Mouse (Mus musculus) ES-Bruce4 (cell line): ENCODE measurements around the gene Myadm. TPM values are rescaled to one million over a fixed set of nuclear protein-coding genes. Genes with fewer than 3 reads are reported as not detected.

Experiments
- H3K27ac ChIP-seq: 2 replicates; pipeline ENCODE4 v1.5.1; 2012; ENCODE audit warnings: low read length, inconsistent platforms; ENCODE audit not compliant: insufficient read depth
- H3K27me3 ChIP-seq: 2 replicates; pipeline ENCODE4 v1.6.1; 2012; ENCODE audit warnings: mild to moderate bottlenecking, low read length, inconsistent platforms; ENCODE audit not compliant: control insufficient read depth, poor library complexity, insufficient read depth, severe bottlenecking
- H3K36me3 ChIP-seq: 2 replicates; pipeline ENCODE4 v1.6.1; 2012; ENCODE audit warnings: inconsistent platforms, mild to moderate bottlenecking, low read length, moderate library complexity; ENCODE audit not compliant: control insufficient read depth, poor library complexity, insufficient read depth, severe bottlenecking
- H3K4me1 ChIP-seq: one replicate; pipeline ENCODE4 v1.8.1; 2011; ENCODE audit warnings: low read length; ENCODE audit not compliant: control insufficient read depth, insufficient read depth
- H3K4me3 ChIP-seq: 2 replicates; pipeline ENCODE4 v1.5.1; 2011; ENCODE audit warnings: low read depth, mild to moderate bottlenecking, low read length
- H3K9ac ChIP-seq: 2 replicates; pipeline ENCODE4 v1.6.1; 2012; ENCODE audit warnings: low read depth, mild to moderate bottlenecking, inconsistent platforms; ENCODE audit not compliant: poor library complexity, severe bottlenecking
- H3K9me3 ChIP-seq: replicated peaks from 2 replicates; pipeline ENCODE4 v1.6.1; 2012; ENCODE audit warnings: mild to moderate bottlenecking, low read length, inconsistent platforms; ENCODE audit not compliant: control insufficient read depth, poor library complexity, insufficient read depth, severe bottlenecking
- CTCF ChIP-seq: IDR thresholded peaks from one replicate; pipeline ENCODE4 v1.8.1; 2011; ENCODE audit warnings: low read depth, low read length
- EP300 ChIP-seq: IDR thresholded peaks from 2 replicates; pipeline ENCODE4 v1.6.1; 2011; ENCODE audit warnings: low read depth, low read length; ENCODE audit not compliant: insufficient read depth
- POLR2A ChIP-seq: IDR thresholded peaks from one replicate; pipeline ENCODE4 v1.8.1; 2011; ENCODE audit warnings: low read length; ENCODE audit not compliant: insufficient read depth
- polyA plus RNA-seq: library from polyadenylated mRNA; stranded (reverse); fragments of >200 nt; gene quantifications from 2 replicates; pipeline ENCODE4 v1.2.4, GENCODE M21; 2011; ENCODE audit warnings: low read depth; ENCODE audit not compliant: missing spikeins, insufficient read depth, insufficient read length

Myadm gene
- polyA plus RNA-seq, 1 experiment: 214 TPM

GRCm38 (mm10) chr7:3306400-3306799 lies 17.5 kb downstream of the Myadm start:
- no peaks in the 10 kb centered on the region for H3K27me3 ChIP-seq
- H3K27ac ChIP-seq: no peak overlapping the region
- H3K36me3 ChIP-seq: no peaks in the 10 kb centered on the region
- no peak overlapping the region for H3K9ac ChIP-seq
- no peaks in the 10 kb centered on the region for H3K9me3 ChIP-seq
- H3K4me1 ChIP-seq: no peaks in the 10 kb centered on the region
- H3K4me3 ChIP-seq: no peak overlapping the region
- TF ChIP-seq POLR2A (no peak), EP300 (no peak), CTCF (no peak)

DNA sequence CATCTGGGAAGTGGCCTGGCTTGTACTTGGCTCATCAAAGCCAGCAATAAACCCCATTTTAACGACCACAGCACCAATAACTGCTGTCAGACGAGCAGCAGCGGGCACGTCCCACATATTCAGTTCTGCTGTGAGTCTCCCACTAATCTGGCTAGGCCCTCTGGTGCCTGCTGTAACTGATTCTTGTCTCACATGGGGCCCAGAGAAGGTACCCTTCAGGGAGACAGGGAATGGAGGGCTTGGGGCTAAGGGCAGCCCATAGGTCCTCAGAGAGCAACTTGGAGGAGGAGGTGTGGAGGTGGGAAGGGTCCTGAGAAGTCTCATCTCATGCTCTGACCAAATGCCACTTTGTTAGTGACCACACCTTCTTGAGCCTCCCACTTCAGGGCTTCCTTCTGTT lies 19.8 kb downstream of the Myadm start:
- Histone ChIP-seq H3K9ac (no peak overlapping the region), H3K36me3 (no peaks in the 10 kb centered on the region), H3K9me3 (no peaks in the 10 kb centered on the region), H3K27me3 (no peaks in the 10 kb centered on the region), H3K27ac (no peak overlapping the region), H3K4me3 (no peak overlapping the region), H3K4me1 (no peaks in the 10 kb centered on the region)
- TF ChIP-seq EP300: no peak

- H3K36me3 ChIP-seq: no peaks in the 10 kb centered on the region
Measured at GRCm38 (mm10) chr7:3310233-3310632, 21.4 kb downstream of the Myadm start.

DNA sequence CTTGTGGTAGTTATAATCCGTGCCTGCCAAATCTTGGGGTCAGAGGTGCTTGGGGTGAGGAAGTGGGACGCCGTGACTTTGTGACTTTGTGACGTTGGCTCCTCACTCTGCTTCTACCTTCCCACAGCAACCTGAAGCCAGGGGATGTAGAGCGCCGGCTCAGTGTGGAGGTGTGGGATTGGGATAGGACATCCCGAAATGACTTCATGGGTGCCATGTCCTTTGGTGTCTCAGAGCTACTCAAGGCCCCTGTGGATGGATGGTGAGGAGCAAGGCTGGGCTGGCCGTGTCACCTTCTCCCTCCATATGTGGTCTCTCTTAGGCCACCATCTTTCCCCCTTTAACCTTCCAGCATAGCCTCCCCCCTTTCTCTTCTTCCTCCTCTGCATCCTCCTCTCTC lies 24.7 kb downstream of the Myadm start:
- no peak overlapping the region for H3K4me3 ChIP-seq
- no peak overlapping the region for H3K9ac ChIP-seq
- H3K4me1 ChIP-seq: no peaks in the 10 kb centered on the region
- no peaks in the 10 kb centered on the region for H3K36me3 ChIP-seq
- no peaks in the 10 kb centered on the region for H3K9me3 ChIP-seq
- TF ChIP-seq CTCF: no peak
- no peak for TF ChIP-seq EP300
- H3K27me3 ChIP-seq: no peaks in the 10 kb centered on the region
- no peak overlapping the region for H3K27ac ChIP-seq

More at GRCm38 (mm10) chr7:3310233-3310632, 21.4 kb downstream of the Myadm start:
- Histone ChIP-seq H3K4me3 (no peak overlapping the region), H3K27ac (no peak overlapping the region), H3K27me3 (no peaks in the 10 kb centered on the region), H3K9me3 (no peaks in the 10 kb centered on the region), H3K9ac (no peak overlapping the region), H3K4me1 (no peaks in the 10 kb centered on the region)
- TF ChIP-seq CTCF (no peak), POLR2A (no peak), EP300 (no peak)

DNA sequence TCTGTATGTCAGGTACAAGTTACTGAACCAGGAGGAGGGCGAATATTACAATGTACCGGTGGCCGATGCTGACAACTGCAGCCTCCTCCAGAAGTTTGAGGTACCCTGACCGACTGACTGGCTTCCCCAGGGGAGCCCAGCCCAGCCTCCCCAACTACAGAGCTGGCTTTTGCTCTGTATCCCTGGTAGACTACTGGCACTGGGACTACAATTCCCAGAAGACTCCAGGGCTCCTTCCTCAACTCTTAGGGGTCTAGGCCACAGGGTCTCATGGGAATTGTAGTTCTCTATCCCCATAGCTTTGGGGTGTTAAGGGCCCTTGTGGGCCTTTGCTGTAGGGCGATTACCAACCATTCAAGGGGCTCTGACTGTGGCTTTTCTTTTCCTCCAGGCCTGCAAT lies 25.2 kb downstream of the Myadm start:
- Histone ChIP-seq H3K9ac (no peak overlapping the region), H3K4me3 (no peak overlapping the region), H3K4me1 (no peaks in the 10 kb centered on the region), H3K36me3 (no peaks in the 10 kb centered on the region), H3K27ac (no peak overlapping the region), H3K9me3 (no peaks in the 10 kb centered on the region), H3K27me3 (no peaks in the 10 kb centered on the region)
- TF ChIP-seq CTCF (no peak), EP300 (no peak)

DNA sequence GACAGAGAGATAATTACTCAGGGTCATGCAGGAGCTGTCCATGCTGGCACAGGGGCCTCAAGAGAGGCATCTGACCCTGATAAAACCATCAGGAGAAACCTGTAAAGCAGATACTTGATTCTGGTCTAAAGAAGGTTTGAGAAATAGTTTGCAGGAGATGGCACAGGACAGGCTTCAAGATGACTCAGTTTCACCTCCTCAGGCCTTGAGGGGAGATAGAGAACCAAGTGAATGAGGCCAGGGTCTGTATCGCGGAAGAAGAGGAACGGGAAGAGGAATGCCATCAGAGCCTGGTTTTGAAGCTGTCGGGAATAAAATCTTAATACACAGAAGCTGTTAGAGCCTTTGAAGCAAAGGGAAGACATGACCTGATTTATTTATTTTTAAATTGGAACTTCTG lies 28.8 kb downstream of the Myadm start:
- Histone ChIP-seq H3K9me3 (no peaks in the 10 kb centered on the region), H3K27ac (no peak overlapping the region), H3K4me3 (no peak overlapping the region), H3K9ac (no peak overlapping the region), H3K36me3 (no peaks in the 10 kb centered on the region), H3K4me1 (no peaks in the 10 kb centered on the region), H3K27me3 (no peaks in the 10 kb centered on the region)
- TF ChIP-seq CTCF (no peak), EP300 (no peak), POLR2A (no peak)
